Mouse (Mus musculus) MN1 (cell line): ENCODE measurements around the gene 2310061I04Rik.

Source experiments
- DNase-seq: peaks from one replicate; pipeline ENCODE4 v3.0.0-alpha.2; 2016; ENCODE audit warnings: low spot score

2310061I04Rik gene

GRCm38 (mm10) chr17:35915538-35916296 is 18.5 kb upstream of the 2310061I04Rik start:
- peak; percentile 45 for DNase-seq

GRCm38 (mm10) chr17:35914975-35915374 is 17.7 kb upstream of the 2310061I04Rik start:
- DNase-seq = peak; percentile 43

GRCm38 (mm10) chr17:35909919-35910369 is 12.7 kb upstream of the 2310061I04Rik start, which contains the start of gene Atat1:
Atat1 (minus strand) TSS chr17:35910075.
- DNase-seq = peak; percentile 89

GRCm38 (mm10) chr17:35909186-35909918 is 12.1 kb upstream of the 2310061I04Rik start:
- no peak for DNase-seq

GRCm38 (mm10) chr17:35907609-35908008 is 10.4 kb upstream of the 2310061I04Rik start:
- DNase-seq = peak; percentile 27

- DNase-seq = no peak
Observed at GRCm38 (mm10) chr17:35905587-35905986, 8.4 kb upstream of the 2310061I04Rik start.

GRCm38 (mm10) chr17:35903992-35904355 is 6.7 kb upstream of the 2310061I04Rik start:
- no peak for DNase-seq

GRCm38 (mm10) chr17:35903343-35903991 is 6.2 kb upstream of the 2310061I04Rik start:
- DNase-seq = peak; percentile 86

GRCm38 (mm10) chr17:35900636-35901035 is 3.4 kb upstream of the 2310061I04Rik start:
- DNase-seq = no peak

GRCm38 (mm10) chr17:35897644-35898573 is 678 bp upstream of the 2310061I04Rik start:
- DNase-seq = no peak

GRCm38 (mm10) chr17:35887725-35888124 is 9.5 kb downstream of the 2310061I04Rik start:
- no peak for DNase-seq

- no peak for DNase-seq
Observed at GRCm38 (mm10) chr17:35883777-35884176, 13.5 kb downstream of the 2310061I04Rik start.

- DNase-seq = no peak
Observed at GRCm38 (mm10) chr17:35882924-35883323, 14.3 kb downstream of the 2310061I04Rik start.

- peak; percentile 98 for DNase-seq
Observed at GRCm38 (mm10) chr17:35879245-35880057, 17.8 kb downstream of the 2310061I04Rik start, which contains the start of gene Dhx16. Dhx16 (plus strand) TSS chr17:35879819.

- DNase-seq = peak; percentile 45
Observed at GRCm38 (mm10) chr17:35874721-35875120, 22.5 kb downstream of the 2310061I04Rik start.

GRCm38 (mm10) chr17:35873774-35874519 is 23.3 kb downstream of the 2310061I04Rik start:
- peak; percentile 93 for DNase-seq

- no peak for DNase-seq
Observed at GRCm38 (mm10) chr17:35870884-35871696, 26.1 kb downstream of the 2310061I04Rik start.

- peak; percentile 68 for DNase-seq
Observed at GRCm38 (mm10) chr17:35870151-35870883, 26.9 kb downstream of the 2310061I04Rik start.
